Mouse (Mus musculus): ENCODE data around the gene 1700016D06Rik.
"Not testable (repeated sequence)": the region's sequence is repeated elsewhere in the genome, so short reads cannot be mapped to it uniquely, and the experiment has no call there.

1700016D06Rik gene

DNA sequence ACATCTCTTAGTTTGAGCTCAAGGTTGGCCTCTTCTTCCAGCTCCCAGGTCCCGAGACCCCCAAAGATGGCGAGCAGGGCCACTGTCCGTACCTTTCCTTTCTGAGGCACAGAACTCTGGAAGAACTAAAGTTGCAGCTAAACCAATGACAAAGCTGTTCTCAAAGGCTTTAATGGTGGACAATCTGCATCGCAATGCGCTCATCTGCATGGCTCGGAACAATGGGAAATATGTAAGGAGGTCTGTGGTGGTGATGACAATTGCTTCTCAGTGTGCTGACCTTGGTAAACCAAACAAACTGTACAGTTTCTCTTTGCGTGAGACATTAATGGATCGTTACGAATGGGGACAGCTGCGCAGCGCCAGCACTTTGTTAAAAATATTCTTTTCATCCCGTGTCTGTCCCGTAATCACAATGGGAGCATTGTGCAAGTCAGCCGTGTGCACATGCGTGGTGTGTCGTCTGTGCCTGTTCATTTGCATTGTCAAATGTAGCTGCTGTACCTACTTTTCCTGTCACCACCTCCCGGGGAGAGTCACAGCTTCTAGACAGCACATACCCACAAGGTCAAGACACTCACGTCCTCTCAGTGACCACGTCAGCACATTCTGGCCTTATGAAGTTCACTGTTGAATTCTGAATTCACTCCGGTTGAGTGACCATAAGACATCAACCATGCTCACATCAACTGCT, 34.7 kb downstream of the 1700016D06Rik start:
- in situ Hi-C loops (cut with MboI; ENCODE audit: low pct_unique_long_range_greater_than_20kb in 1 of 2, low sequenced_read_pairs in 2 of 2, unreplicated experiment in 1 of 2), result not testable (repeated sequence)

DNA sequence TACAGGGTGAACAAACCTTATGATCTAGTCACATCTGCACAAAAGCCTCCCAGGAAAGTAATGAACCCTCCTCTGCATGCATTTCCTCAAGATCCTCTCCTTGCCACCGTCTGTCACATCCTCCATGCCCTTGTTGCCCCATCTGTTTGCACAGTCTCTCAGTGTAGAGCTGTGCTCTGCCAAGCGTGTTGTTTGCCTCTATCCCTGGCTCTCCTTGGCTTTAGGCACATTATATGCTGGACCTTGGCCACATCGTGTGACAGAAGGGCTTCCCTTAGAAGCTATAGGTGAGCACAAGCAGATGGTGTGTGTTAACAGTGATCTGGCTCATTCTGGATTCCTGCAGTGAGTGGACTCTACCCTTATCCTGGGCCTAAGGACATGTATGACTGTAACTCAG, 38.9 kb downstream of the 1700016D06Rik start:
- in situ Hi-C loops (cut with MboI; ENCODE audit: low pct_unique_long_range_greater_than_20kb in 1 of 2, low sequenced_read_pairs in 2 of 2, unreplicated experiment in 1 of 2), result no loop called here

DNA sequence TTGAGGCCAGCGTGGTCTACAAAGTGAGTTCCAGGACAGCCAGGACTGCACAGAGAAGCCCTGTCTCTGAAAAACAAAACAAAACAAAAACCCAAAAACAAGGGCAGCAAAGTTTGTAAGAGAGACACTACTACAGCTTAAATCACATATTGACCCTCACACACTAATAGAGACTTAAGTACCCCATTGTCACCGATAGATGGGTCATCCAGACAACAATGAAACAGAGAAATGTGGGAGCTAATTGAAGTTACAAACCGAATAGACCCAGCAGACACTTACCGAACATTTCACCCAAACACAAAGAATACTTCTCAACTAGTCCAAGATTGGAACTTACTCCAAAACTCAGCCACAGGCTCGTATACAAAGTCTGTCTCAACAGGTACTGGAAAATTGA, 50.8 kb downstream of the 1700016D06Rik start:
- in situ Hi-C loops (cut with MboI; ENCODE audit: low pct_unique_long_range_greater_than_20kb in 1 of 2, low sequenced_read_pairs in 2 of 2, unreplicated experiment in 1 of 2), result no loop called here

DNA sequence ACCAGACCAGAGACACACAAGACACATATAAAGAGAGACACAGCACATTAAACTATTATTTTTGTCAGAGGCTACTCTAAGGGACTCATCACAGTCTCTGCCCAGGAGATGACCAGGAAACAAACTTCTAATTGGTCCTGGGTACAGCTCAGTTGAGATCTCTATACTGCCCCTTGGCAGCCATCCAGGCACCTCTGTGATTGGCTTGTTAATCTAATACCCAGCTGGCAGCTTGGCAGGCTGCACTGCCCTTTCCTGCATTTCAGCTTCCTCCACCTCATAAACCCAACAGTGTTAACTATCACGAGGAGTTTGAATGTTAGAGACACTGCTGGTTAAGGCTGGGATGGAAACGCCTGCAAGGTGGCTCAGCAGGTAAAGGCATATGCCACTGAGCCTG, 57.7 kb downstream of the 1700016D06Rik start:
- in situ Hi-C loops (cut with MboI; ENCODE audit: low pct_unique_long_range_greater_than_20kb in 1 of 2, low sequenced_read_pairs in 2 of 2, unreplicated experiment in 1 of 2), result no loop called here

DNA sequence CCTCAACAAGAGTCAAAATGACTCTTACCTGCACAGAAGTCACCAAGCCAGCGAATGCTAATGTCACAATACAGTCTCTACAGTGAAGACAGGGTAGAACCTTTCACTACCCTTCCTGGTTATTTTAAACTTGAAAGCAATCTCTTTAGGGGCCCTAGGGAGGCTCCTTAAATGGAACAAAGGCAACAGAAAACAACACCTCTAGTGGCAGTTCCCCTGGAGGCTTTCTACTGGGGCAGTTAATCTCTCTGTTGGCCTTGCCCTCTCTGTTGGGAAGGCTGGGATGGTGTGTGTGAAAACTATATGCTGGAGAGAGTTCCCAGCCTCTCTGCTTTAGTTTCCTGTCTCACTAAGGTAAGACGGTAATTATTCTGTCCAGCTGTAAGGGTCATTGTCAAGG, 60.3 kb downstream of the 1700016D06Rik start:
- in situ Hi-C loops (cut with MboI; ENCODE audit: low pct_unique_long_range_greater_than_20kb in 1 of 2, low sequenced_read_pairs in 2 of 2, unreplicated experiment in 1 of 2), result no loop called here

DNA sequence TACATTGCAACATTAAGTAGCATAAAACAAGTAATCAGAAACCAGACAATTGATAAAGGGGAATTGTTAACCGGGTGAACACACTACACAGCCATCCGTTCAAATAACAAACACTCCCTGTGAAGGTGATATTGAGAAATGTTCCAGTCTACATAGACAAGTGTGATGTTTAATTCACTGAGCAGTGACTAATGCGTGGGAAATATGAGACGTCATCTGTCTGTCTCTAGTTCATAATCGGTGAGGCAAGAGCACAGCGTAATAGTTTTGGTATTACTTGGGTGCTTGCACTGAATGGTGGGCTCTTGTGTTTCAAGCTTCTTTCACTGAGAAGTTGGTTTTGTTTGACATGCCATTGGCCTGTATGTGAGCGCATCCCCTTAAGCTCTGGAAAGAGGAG, 63.3 kb downstream of the 1700016D06Rik start:
- in situ Hi-C loops (cut with MboI; ENCODE audit: low pct_unique_long_range_greater_than_20kb in 1 of 2, low sequenced_read_pairs in 2 of 2, unreplicated experiment in 1 of 2), result no loop called here

DNA sequence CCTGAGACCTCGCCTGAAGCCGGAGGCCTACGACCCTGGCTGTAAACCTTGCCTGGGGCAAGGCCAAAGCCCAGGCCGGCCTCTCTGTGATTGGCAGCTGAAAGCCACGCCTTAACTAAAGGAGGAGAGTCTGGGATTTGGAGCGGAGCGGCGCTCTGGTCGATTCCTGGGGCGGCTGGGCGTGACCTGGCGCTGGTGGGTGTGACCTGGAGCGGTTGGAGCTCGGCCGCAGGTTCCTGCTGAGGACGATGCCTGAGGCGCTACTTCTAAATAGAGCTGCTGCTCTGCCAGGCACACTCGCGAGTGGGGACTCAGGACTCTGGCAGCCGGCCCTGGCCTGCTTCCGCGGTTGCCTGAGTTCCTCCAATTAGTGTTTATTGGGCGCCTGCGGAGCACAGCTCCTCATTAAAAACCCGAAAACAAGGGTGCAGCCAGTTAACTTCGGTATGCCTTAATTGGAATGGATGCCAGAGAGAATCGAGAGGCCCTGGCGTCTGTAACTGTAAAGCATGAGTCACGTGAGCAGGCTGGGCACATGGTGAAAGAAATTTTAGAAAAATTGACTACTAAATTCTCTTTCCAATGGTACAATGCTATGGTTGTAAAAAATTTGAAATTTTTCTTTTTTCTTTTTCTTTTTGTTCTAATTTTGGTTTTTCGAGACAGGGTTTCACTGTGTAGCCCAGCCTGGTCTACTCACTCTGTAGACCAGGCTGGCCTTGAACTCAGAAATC, 64.4 kb downstream of the 1700016D06Rik start:
- in situ Hi-C loops (cut with MboI; ENCODE audit: low pct_unique_long_range_greater_than_20kb in 1 of 2, low sequenced_read_pairs in 2 of 2, unreplicated experiment in 1 of 2), result no loop called here

DNA sequence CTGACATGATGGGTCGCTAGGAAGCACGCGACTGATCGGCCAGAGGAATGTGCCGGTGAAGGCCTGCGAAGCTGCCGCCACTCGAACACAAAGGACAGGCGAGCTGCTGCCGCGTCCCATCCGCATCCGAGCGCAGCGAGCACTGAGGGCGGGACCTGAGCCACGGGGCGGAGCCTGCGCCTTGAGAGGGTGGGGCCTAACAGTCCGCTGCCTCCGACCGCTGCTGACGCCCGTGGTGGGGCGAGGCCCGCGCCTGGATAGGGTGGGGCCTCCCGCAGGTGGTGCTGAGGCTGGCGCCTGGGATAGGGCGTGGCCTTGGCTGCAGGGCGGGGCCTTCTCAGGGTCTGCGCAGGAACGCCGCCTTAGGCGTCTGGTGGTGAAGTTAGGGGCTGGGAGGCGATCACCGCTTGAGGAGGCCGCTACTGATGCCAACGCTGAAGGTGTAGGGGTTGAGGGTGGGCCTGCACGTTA, 65.2 kb downstream of the 1700016D06Rik start, which contains the start of gene Ankrd10:
TSS of gene Ankrd10 (minus strand) at position 147 of the 471 bp plus-strand sequence.
- in situ Hi-C loops (cut with MboI; ENCODE audit: low pct_unique_long_range_greater_than_20kb in 1 of 2, low sequenced_read_pairs in 2 of 2, unreplicated experiment in 1 of 2), result no loop called here

DNA sequence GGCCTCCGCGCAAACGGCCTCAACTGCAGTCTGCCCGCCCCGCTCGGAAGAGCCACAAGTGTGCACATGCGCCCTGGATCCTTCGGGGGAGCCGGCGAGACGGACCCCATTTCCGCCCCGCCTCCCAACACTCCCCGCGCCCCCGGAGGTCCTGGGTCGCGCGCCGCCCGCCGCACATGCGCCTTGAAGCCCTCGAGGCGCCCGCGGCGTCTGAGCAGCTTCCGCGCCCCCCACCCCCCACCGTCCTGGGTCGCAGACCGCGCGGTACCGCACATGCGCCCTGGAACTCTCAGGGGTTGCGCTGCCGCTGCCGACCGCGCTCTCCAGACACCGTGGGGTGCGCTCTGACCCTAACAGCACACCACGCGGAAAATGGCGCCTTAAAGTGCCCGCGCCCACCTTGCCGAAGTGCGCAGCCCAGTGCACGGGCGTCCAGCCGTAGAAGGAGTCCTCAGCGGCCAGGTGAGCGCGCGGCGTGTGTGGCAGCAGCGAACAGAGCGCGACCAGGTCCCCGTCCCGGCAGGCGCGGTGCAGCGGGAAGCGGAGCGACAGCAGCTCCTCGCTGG, 65.8 kb downstream of the 1700016D06Rik start:
- in situ Hi-C loops (cut with MboI; ENCODE audit: low pct_unique_long_range_greater_than_20kb in 1 of 2, low sequenced_read_pairs in 2 of 2, unreplicated experiment in 1 of 2), result no loop called here

DNA sequence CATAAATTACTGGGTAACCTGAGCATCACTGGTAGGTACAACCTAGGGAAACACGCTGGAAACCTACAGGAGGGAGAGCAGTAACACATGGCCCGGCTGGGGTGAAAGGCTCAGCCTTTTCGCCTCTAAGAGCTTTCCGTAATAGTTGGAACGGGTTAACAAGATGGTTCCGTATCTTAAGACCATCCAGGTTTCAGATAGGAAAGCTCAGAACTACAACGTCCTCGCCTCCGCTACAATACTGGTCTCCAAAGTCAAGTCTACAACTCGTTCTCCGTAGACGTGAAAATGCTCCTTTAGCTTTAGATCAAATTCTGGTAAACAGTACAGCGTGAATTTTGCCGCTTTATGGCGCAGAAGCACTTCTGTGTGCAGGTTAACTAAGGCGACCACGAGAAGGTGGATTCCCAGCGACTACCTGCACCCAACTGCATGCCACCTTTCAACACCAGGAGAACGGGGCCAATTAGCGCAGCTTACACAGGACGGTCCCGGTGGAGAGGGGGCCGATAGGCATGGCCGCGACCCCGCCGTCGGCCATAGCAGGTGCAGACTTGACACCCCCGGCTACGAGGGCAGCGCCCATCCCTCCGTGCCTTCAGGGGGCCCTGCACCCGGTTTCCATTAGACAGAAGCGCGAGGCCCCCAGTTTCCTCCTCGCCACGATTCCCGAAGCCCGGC, 66.4 kb downstream of the 1700016D06Rik start:
- in situ Hi-C loops (cut with MboI; ENCODE audit: low pct_unique_long_range_greater_than_20kb in 1 of 2, low sequenced_read_pairs in 2 of 2, unreplicated experiment in 1 of 2), result no loop called here

DNA sequence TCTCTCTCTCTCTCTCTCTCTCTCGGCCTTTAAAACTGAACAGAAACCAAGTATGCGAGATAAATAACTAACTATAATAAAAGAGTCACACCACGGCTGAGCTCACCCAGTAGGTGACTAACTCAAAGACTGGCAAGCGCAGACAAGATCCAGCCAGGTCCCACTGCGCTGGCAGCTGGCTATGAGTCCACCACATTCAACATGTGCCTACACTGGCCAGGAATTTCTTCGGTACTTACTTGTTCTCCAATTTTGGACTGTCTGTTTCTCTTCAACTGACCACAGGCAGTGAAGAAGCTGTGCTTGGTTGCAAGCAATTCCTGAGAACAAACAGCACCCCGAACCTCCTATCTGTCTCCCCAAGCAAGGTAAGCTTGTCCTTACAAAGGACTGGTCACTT, 67.4 kb downstream of the 1700016D06Rik start:
- in situ Hi-C loops (cut with MboI; ENCODE audit: low pct_unique_long_range_greater_than_20kb in 1 of 2, low sequenced_read_pairs in 2 of 2, unreplicated experiment in 1 of 2), result no loop called here

DNA sequence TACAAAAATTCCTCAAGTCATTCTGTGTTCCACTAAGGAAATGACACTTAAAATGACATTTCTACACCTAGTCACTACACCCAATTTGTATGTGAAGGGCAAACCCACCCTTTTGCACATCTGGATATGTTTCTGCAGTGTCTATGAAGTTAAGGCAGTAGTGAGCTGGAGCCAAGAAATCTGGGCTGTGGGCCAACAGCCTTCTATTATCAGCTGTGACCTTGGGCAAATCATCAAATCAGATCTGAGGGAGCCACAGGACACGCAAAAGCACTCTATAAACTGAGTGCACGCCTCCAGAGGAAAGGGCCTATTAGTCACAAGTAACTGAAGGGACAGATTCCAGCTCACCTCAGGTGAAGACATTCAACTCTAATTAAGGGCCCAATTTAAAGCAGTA, 68.5 kb downstream of the 1700016D06Rik start:
- in situ Hi-C loops (cut with MboI; ENCODE audit: low pct_unique_long_range_greater_than_20kb in 1 of 2, low sequenced_read_pairs in 2 of 2, unreplicated experiment in 1 of 2), result no loop called here

DNA sequence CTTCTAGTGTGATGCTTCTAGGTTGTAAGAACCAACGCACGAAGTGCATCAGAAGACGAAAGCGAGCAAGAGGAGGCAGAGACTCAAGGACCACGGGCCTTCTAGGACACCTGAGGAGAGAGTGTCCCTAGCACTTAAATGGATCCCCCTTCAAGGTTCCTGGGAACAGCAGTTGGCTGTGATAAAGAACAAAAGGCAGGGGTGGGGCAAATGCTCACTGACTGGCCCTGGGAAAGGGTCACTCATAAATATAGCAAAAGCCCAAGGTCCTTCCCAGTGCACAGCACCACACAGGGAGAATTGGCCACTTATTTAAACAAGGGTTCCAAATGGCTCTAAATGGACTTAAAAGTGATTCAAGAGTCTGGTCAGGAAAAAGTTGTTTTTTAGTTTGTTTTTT, 71.7 kb downstream of the 1700016D06Rik start:
- in situ Hi-C loops (cut with MboI; ENCODE audit: low pct_unique_long_range_greater_than_20kb in 1 of 2, low sequenced_read_pairs in 2 of 2, unreplicated experiment in 1 of 2), result no loop called here

DNA sequence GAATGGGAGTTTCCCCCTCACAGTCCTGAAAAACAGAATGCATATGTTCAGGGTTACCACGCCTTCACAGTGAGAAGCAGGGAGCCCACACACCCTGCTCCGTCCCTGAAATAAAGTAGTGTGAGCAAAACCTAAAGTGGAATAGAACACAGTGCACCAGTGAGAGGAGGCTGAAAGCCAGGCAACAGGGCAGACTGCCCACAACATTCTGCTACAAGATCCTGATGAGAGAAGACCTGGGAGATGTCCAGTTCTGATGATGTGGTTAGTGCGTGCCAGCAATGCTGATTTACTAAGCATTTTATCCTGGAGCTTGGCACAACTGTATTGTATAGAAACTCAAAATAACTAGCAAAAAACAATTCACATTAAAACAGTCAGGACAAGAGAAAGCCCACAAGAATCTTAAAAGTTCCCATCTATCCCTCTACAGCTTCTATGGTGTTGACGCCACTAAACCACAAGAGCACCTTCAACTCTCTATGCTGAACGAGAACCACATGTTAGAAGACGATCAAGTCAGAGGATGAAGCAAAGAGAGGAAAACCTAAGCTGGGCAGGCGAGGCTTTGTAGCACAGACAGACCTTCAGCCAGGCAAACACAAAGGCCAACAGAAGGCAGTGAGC, 72.2 kb downstream of the 1700016D06Rik start:
- in situ Hi-C loops (cut with MboI; ENCODE audit: low pct_unique_long_range_greater_than_20kb in 1 of 2, low sequenced_read_pairs in 2 of 2, unreplicated experiment in 1 of 2), result no loop called here

DNA sequence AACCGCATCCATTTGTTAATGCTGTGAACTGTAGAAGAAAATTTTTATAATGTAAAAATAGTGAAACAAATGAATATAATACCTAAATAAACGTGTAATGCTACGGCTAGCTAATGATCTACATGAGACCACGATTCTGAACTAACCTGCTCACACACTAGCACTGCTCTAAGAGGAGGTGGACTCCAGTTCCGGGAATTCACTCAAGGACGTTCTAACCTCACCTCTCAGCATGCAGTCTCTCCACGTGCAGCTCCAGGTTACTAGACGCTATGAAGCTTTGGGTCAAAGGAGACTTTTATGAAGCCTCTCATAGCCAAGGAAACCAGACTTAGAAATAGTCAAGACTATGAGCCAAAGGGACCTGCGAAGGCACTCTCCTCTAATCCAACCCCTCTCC, 73.1 kb downstream of the 1700016D06Rik start:
- in situ Hi-C loops (cut with MboI; ENCODE audit: low pct_unique_long_range_greater_than_20kb in 1 of 2, low sequenced_read_pairs in 2 of 2, unreplicated experiment in 1 of 2), result no loop called here

DNA sequence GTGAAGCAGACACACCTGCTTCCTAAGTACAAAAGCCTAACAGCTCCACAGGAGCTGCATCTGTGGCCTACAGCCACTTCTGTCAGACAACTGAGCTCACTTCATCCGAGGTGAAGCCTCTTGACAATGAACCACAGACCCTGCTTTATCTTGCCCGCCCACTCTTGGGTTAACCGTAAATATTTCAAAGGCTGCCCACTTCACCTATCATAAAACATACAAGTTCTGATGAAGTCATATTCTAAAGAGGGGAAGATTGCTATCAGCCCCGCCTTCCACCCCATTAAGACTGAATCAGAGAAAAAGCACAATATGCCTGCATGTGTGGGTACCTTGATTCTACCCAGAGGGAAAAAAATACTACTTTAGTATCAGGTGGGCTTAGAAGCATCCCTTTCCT, 75.8 kb downstream of the 1700016D06Rik start:
- in situ Hi-C loops (cut with MboI; ENCODE audit: low pct_unique_long_range_greater_than_20kb in 1 of 2, low sequenced_read_pairs in 2 of 2, unreplicated experiment in 1 of 2), result no loop called here

DNA sequence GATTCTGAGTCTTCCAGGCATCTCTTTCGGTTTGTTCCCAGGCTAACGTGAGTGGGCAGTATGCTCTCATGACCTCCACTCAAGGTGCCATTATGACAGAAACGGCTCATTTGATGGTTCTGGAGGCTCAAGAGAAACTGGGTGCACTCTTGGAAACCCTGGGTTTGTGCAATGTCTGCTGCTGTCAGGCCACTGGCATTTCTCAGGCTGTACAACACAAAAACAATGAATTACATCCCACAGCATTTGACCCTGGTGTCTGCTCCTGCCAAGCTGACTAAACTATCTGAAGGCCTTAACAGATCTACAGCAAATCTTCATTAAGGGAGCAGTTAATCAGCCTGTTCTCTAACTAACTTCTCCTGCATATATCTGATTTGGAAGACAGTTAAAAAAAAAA, 81.8 kb downstream of the 1700016D06Rik start:
- in situ Hi-C loops (cut with MboI; ENCODE audit: low pct_unique_long_range_greater_than_20kb in 1 of 2, low sequenced_read_pairs in 2 of 2, unreplicated experiment in 1 of 2), result no loop called here

DNA sequence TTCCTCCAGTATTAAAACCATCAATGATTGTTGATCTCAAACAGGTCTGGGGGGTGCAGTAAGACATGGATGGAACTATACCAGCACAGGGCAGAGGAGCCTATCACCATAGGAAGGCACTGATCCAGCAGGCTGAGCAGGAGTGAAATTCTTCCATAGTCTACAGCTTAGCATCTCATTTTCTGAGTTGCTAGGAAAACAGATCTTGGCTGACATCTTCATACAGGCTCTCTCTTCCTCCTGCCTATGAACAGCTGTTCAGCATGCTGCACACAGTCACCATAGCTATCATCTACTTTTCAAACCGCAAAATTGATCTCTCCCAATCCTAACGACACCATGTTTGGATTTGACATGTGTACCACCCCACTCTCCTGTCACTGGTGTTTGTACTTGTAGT, 82.8 kb downstream of the 1700016D06Rik start:
- in situ Hi-C loops (cut with MboI; ENCODE audit: low pct_unique_long_range_greater_than_20kb in 1 of 2, low sequenced_read_pairs in 2 of 2, unreplicated experiment in 1 of 2), result no loop called here

DNA sequence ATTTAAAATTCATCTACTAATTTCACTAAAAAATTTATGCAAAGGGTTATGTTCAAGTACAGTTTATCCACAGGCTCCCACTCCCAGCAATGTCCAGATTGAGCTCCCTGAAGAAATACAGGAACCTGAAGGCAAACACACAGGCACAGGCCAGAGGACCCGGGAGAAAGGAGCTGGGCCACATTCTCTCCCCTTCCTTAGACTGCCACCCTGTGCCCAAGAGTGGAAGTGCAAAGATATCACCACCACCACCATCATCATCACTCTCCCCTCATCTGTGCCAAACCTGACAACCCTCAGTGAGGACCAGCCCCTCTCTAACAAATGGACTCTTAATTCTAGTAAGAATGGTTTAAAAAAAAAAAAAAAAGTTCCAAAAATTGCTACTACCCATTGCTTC, 84.6 kb downstream of the 1700016D06Rik start:
- in situ Hi-C loops (cut with MboI; ENCODE audit: low pct_unique_long_range_greater_than_20kb in 1 of 2, low sequenced_read_pairs in 2 of 2, unreplicated experiment in 1 of 2), result no loop called here

Measured in mouse embryonic stem cell (cell line).